In the genomic region with DNA sequence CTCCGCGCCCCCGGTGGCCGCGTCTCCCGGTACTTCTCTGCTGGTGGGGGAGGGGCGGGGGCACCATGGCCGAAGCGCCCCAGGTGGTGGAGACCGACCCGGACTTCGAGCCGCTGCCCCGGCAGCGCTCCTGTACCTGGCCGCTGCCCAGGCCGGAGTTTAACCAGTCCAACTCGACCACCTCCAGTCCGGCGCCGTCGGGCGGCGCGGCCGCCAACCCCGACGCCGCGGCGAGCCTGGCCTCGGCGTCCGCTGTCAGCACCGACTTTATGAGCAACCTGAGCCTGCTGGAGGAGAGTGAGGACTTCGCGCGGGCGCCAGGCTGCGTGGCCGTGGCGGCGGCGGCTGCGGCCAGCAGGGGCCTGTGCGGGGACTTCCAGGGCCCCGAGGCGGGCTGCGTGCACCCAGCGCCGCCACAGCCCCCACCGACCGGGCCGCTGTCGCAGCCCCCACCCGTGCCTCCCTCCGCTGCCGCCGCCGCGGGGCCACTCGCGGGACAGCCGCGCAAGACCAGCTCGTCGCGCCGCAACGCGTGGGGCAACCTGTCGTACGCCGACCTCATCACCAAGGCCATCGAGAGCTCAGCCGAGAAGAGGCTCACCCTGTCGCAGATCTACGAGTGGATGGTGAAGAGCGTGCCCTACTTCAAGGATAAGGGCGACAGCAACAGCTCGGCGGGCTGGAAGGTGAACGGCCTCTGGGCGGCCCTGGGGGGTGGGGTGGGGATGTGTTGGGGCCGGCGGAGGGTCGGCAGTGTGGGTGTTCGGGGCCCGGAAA, we compare ENCODE assay signal across 8 mouse cellular contexts. TPM values are rescaled to one million over a fixed set of nuclear protein-coding genes. Genes with fewer than 3 reads are reported as not detected.
DNase-seq lines count a peak whose midpoint lies in the region; ATAC-seq and TF ChIP-seq lines count a peak whose summit lies in the region.

No protein-coding gene starts in this region.

- no peaks in the 10 kb centered on the region for H3K27me3 ChIP-seq in intestine, embryonic 15.5 days (replicated peaks)
- H3K27me3 ChIP-seq in liver, postnatal 0 days (ENCODE audit: insufficient read depth, low read length), result peaks cover 18% of the 10 kb centered on the region
- H3K27me3 ChIP-seq in neural tube, embryonic 14.5 days (ENCODE audit: control insufficient read depth, insufficient read depth, low read length), result peaks cover 37% of the 10 kb centered on the region

- peak overlapping the region; percentile 95 for H3K27ac ChIP-seq in intestine, embryonic 15.5 days
- peak overlapping the region; percentile 89 for H3K27ac ChIP-seq in liver, postnatal 0 days (ENCODE audit: low read depth)
- H3K27ac ChIP-seq in neural tube, embryonic 14.5 days (ENCODE audit: low read depth, low read length), result peak overlapping the region; percentile 67

- DNase-seq in right cerebral cortex, adult 18-20 months, result peak; percentile 21
- DNase-seq in right cerebral cortex, postnatal 36 days (ENCODE audit: low spot score in 2 of 2), result no peak
- peak; percentile 69 to 74 for DNase-seq in cerebellum, postnatal 10 days
- DNase-seq in gastrocnemius, postnatal 36 days, result peak; percentile 44 to 72
- DNase-seq in liver, postnatal 0 days, result peak; percentile 68
- peak; percentile 47 to 53 for DNase-seq in urinary bladder, postnatal 36 days (ENCODE audit: low spot score in 2 of 2)

- intact Hi-C loops in gastrocnemius, postnatal 36 days (cut with DNase I), result loop anchor here (2.0 to 10.0 kb wide), 3 partner anchors 133 to 332 kb away; no protein-coding TSS in a partner anchor

- peak overlapping the region; percentile 95 for H3K4me3 ChIP-seq in intestine, embryonic 15.5 days (replicated peaks)
- H3K4me3 ChIP-seq in liver, postnatal 0 days (ENCODE audit: low read depth, low read length), result peak overlapping the region; percentile 92
- H3K4me3 ChIP-seq in neural tube, embryonic 14.5 days (ENCODE audit: low read depth, low read length), result peak overlapping the region; percentile 77

- no peaks in the 10 kb centered on the region for H3K9me3 ChIP-seq in intestine, embryonic 15.5 days
- H3K9me3 ChIP-seq in liver, postnatal 0 days (ENCODE audit: low read length), result no peaks in the 10 kb centered on the region
- H3K9me3 ChIP-seq in neural tube, embryonic 14.5 days (ENCODE audit: control insufficient read depth, low read length), result no peaks in the 10 kb centered on the region

- under 1% methylated on average over 81 of the region's 89 CpGs for WGBS in intestine, embryonic 15.5 days
- WGBS in liver, postnatal 0 days (ENCODE audit: insufficient replicate concordance), result under 1% methylated on average over 52 of the region's 89 CpGs
- under 1% methylated on average over 75 of the region's 89 CpGs for WGBS in neural tube, embryonic 14.5 days

- no peak for TF ChIP-seq EP300 in liver, postnatal 0 days (IDR thresholded peaks at IDR 0.05; ENCODE audit: low read depth)

- H3K36me3 ChIP-seq in intestine, embryonic 15.5 days, result no peaks in the 10 kb centered on the region
- no peaks in the 10 kb centered on the region for H3K36me3 ChIP-seq in liver, postnatal 0 days (replicated peaks; ENCODE audit: insufficient read depth, low read length)
- no peaks in the 10 kb centered on the region for H3K36me3 ChIP-seq in neural tube, embryonic 14.5 days (ENCODE audit: control insufficient read depth, insufficient read depth, low read length)

- peak; percentile 36 for ATAC-seq in intestine, embryonic 15.5 days
- peak; percentile 44 for ATAC-seq in liver, postnatal 0 days
- peak; percentile 50 for ATAC-seq in neural tube, embryonic 14.5 days (ENCODE audit: low read depth)

- H3K4me1 ChIP-seq in intestine, embryonic 15.5 days (replicated peaks), result peaks cover 7% of the 10 kb centered on the region
- peaks cover 15% of the 10 kb centered on the region for H3K4me1 ChIP-seq in liver, postnatal 0 days (ENCODE audit: insufficient read depth)
- peaks cover 13% of the 10 kb centered on the region for H3K4me1 ChIP-seq in neural tube, embryonic 14.5 days (ENCODE audit: control insufficient read depth, insufficient read depth, low read length)

- peak overlapping the region; percentile 83 for H3K9ac ChIP-seq in intestine, embryonic 15.5 days
- H3K9ac ChIP-seq in liver, postnatal 0 days (replicated peaks), result peak overlapping the region; percentile 92
- peak overlapping the region; percentile 57 for H3K9ac ChIP-seq in neural tube, embryonic 14.5 days (replicated peaks; ENCODE audit: low read depth, low read length)

- TF ChIP-seq CTCF in liver, postnatal 0 days (IDR thresholded peaks at IDR 0.05; ENCODE audit: low read depth), result no peak

- H3K4me2 ChIP-seq in intestine, embryonic 15.5 days (replicated peaks), result peak overlapping the region; percentile 92
- H3K4me2 ChIP-seq in liver, postnatal 0 days (ENCODE audit: low read depth, low read length), result peak overlapping the region; percentile 98
- peak overlapping the region; percentile 81 for H3K4me2 ChIP-seq in neural tube, embryonic 14.5 days (ENCODE audit: low read depth, low read length)

RNA-seq across cellular contexts. Expression of a gene that starts 0.8 kb away (rescaled TPM):
- 10 to 100 TPM; 19.0 to 29.2 TPM for total RNA-seq in gastrocnemius, postnatal 36 days (2021)
- polyA plus RNA-seq in intestine, embryonic 15.5 days (2015; fragmentation: Nextera tagmentation; extraction: Ambion mirVana), result 5.8 and 6.4 TPM in 2 replicates
- polyA plus RNA-seq in liver, postnatal 0 days (2015; fragmentation: Nextera tagmentation; extraction: Ambion mirVana), result 3.5 and 3.7 TPM in 2 replicates
- 2.1 and 3.6 TPM in 2 replicates for polyA plus RNA-seq in neural tube, embryonic 14.5 days (2014; fragmentation: Nextera tagmentation; extraction: Ambion mirVana)

Comparison
In these comparisons a context has a peak if more than half of its experiments do, and no peak if none do; other contexts are left out.
1. DNase-seq: peak in right cerebral cortex, adult 18-20 months (single experiment), cerebellum, postnatal 10 days (2 of 2), gastrocnemius, postnatal 36 days (2 of 2), liver, postnatal 0 days (single experiment) and urinary bladder, postnatal 36 days (2 of 2); none in right cerebral cortex, postnatal 36 days (0 of 2).
2. Peak in every context shown above with its lines, with median percentiles within 50 percentile points of each other: ATAC-seq, H3K27ac ChIP-seq, H3K4me2 ChIP-seq, H3K4me3 ChIP-seq and H3K9ac ChIP-seq.